Mouse (Mus musculus): ENCODE measurements around the gene Phf24.

The Phf24 gene

DNA sequence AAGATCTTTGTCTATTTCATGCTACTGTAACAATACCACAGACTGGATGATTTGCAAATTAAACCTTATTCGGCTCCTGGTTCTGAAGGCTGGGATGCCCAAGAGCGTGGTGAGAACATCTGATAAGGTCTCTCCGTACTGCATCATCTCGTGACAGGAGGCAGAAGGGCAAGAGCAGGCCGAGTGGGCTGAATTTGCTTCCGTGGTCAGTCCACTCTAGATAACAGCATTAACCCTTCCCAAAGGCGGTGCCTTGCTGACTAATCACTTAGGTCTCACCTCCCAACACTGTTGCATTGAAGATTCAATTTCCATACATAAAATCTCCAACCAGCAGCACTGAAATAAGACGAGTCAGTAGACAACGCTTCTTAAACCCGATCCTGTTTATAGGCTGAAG lies 3.1 kb upstream of the Phf24 start:
- DNase-seq (ENCODE audit: low read depth, low spot score), result no peak

DNA sequence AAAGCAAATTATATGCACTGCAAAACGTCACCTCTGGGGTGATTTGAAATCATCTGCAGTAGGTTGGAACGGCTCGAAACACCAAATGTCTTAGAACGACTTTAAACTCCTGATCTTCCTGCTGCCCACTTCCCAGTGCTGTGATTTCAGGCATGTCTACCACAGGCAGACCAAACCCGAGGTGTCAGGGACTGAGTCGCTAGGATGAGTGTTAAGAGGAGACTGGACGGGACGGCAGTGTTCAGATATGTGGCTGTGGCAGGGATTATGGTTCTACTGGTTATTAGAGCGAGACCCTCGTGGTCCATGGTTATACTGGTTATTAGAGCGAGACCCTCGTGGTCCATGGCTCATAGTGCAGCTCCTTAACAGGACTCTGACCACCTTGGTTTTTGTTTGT lies 1.1 kb upstream of the Phf24 start:
- no peak for DNase-seq (ENCODE audit: low read depth, low spot score)

DNA sequence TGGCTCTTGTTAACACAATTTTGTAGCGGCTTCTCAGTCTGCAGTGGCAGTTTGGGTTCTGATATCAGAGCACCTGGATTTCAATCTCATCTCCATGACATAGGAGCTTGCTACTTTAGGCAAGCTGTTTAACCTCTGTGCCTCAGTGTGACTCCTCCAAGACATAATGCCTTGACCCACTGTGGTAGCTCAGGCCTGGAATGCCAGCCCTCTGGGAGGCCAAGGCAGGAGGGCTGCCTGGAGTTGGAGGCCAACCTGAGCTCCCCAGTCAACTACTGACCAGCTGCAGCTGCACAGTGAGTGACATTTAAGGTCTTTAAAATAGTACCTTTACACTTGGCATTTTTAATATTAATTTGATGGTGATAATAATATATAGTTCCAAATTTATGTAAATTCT lies 494 bp upstream of the Phf24 start:
- no peak for DNase-seq (ENCODE audit: low read depth, low spot score)

DNA sequence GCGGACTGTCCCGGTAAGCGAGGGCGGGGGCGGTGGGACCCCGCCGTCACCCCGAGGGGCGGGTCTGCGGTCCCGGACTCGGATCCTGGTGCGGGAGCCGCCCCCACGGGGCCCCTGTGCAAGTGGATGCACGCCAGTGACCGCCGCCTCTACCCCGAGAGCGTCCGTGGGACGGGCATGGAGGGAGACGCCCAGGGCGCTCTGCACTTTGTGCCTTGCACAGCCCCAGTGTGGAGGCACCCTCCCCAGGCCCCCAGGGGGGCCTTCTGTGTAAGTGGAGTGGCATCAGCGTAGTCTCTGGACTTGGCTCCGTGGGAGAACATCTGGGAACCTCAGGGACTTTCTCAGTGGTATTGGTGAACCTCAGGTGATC lies 928 bp downstream of the Phf24 start:
- DNase-seq (ENCODE audit: low read depth, low spot score), result no peak

DNA sequence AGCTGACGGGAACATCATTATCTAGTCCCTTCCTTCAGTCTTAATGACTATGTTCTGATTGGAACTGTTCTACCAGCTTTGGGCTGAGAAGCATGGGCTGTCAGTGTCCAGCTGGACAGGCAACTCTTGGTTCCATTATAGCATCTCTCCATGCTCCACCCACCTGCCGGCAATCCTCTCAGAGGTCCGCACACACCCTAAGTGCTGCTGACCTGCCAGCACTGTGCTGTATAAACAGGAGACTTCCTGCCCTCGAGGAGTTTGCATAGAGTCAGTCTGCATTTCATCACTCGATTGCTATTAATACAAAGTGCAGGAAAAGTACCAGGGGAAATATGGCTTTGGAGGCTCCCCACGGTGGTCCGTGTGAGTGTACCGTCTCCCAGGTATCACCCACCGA lies 4.3 kb downstream of the Phf24 start:
- DNase-seq (ENCODE audit: low read depth, low spot score), result no peak

DNA sequence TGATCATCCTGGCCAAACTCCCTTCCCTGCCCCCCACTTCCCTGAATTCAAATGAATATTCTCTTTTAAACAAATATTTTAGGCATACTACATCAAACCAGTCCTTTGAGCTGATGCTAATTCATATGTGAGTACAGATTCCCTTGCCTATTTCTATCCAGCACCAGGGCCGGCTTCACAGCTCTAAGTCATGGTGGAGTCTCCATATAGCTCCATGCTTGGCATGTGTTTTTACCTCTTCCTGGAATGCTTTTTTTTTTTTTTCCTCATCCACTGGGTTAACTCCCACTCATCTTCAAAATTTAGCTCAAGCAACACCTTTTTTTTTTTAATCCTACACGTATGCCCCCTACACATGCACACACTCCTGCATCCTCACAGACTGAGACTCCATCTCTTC lies 5.1 kb downstream of the Phf24 start:
- no peak for DNase-seq (ENCODE audit: low read depth, low spot score)

DNA sequence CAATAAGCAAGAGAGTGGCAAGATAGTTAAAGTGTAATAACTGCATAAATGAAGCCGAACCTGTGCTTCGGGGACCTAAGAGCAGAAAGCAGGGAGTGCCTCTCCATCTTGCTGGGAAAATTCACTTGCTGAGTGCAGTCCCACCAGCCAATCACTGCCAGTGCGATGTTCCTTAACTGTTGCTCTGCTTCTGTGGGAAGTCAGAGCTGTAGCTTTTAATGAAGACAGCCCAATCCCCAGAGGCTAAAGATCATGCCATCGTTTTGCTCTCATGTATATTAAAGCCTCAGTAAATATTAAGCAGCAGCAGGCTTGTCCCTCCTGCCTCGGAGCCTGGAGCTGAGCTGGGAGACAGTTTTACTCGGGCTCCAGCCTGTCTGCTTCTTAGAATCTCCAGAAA lies 5.6 kb downstream of the Phf24 start:
- DNase-seq (ENCODE audit: low read depth, low spot score), result no peak

DNA sequence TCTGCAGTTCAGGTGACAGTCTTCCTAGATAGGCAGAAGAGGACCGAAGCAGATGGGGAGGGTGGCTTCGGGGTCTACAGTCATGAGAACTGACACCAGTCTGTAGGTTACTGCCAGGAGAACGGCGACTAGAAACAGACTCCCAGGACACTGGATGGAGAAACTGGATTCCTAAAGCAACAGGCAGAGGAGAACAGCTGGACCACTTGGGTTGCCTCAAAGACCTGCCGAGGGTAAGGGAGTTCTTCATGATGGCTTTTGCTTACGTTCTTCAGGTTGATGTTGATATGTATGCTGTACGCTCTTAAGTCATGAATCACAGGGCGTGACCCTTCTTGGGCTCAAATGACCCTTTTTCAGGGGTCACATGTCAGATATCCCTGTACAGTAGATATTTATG lies 6.0 kb downstream of the Phf24 start:
- no peak for DNase-seq (ENCODE audit: low read depth, low spot score)

DNA sequence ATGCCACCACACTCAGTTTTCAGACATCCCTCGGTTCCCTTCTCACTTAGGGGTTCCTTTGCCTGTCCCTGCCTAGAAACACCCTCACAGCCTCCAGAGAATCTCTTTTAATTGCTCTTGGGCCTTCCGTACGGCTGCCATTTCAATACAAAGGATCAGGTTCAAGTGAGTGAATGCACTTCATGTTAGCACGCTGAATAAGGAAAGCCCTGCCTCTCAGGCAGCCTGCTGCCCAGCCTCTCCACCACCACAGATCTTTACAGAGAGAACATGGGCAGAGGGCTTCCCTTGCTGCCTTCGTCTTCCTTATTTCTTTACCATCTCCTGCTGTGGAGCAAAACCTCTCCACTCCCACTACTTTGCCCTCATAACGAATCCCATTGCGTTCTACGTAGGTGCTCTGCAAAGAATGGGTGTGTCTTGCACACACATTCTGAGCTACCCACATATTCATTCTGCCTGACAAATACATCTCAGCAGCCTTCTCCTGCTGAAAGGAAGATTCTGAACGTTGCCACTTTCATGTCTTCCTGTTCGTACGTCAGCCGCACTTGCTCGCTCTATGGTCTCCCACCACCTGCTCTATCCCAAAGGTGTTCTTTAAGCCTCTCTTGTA lies 7.7 kb downstream of the Phf24 start:
- DNase-seq (ENCODE audit: low read depth, low spot score), result no peak

DNA sequence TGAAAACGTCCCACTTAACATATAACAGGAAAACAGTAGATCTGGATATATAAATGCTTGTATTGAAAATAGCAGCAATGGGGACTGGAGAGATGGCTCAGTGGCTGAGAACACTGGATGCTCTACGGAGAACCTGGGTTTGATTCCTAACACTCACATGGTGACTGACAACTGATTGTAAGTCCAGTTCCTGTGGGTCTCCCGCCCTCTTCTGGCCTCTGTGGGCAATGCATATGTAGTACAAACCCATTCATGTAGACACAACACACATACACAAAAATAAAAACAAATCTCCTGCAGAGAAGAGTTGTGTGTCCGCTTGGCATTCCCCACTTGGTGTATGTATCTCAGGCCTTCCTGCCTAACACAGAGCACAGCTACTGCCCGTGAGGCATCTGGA lies 11.7 kb downstream of the Phf24 start:
- no peak for DNase-seq (ENCODE audit: low read depth, low spot score)

DNA sequence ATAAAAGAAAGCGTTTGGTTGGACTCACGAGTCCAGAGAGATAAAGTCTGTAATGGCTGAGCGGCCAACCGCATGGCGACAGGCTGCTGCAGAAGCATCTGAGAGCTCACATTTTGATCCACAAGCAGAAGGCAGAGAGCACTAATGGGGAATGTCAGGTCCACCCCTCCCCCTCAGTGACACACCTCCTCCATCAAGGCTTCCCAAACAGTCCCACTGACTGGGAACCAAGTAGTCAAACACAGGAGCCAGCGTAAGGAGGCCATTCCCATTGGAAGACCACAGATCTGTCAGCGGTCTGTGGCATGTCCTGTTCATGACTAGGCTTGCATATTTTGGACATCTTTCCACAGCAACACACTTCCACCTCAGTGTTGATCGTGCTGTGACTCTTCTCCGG lies 12.5 kb downstream of the Phf24 start:
- no peak for DNase-seq (ENCODE audit: low read depth, low spot score)

DNA sequence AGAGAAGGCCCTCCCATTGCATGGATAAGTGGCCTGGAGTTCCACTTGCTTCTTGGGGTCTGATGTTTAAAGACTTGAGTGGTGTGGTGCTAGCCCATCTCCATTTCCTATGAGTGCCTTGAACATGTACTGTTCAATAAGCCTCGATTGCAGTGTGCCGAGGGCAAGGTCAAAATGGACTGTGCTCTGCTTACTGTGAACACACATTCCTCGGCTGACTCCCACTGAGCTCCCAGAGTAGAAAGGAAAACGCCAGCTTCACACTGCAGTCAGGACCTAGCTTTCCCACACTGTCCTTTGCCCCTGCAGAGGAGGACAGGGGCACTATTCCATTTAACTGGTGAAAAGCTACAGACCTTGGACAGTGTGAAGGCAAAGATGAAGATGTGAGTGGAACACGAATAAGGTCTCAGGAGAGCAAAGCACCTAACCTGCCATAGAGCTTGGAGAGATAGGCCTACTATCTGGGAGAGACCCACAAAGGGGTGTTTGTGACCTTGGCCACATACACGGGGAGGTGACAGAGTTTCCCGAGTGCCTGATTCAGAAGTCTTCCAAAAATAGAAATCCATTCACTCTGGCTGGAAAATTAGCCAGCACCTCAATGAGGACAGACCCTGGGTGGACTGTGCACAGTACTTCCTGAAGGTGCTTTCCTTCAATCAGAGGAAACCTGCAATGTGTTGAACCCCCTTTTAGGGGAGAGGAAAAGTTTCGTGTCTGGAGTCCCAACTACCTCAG lies 15.9 kb downstream of the Phf24 start:
- DNase-seq (ENCODE audit: low read depth, low spot score), result no peak

DNA sequence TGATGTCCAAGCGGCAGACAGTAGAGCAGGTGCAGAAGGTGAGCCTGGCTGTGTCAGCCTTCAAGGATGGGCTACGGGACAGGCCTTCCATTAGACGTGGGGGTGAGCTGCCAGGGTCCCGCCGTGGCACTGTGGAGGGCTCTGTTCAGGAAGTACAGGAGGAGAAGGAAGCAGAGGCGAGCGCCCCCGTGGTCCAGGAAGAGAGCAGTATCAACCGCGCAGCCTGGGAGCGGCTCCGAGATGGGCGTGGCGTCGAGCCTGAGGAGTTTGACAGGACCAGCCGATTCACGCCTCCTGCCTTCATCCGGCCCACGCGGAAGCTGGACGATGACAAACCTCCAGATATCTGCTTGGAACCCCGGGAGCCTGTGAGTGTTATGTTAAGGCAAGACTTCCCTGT lies 17.2 kb downstream of the Phf24 start:
- DNase-seq (ENCODE audit: low read depth, low spot score), result no peak

DNA sequence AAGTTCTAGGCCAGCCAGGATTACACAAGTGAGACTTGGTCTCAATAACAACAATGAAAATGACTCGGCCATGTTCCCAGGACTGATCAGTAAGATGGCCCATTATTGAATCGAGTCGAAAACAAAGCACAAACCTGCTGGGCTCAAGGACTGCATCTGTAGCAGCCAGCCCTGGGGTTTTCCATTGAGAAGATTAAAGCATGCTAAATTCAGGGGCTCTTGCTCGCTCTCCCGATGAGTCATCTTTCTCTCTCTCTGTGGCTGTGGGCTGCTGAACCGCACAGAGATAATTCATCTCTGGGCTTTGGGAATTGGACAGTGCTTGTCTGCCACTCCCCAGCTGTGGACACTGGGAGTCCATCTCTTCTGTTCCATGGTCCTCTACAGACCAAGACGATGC lies 24.9 kb downstream of the Phf24 start:
- no peak for DNase-seq (ENCODE audit: low read depth, low spot score)

DNA sequence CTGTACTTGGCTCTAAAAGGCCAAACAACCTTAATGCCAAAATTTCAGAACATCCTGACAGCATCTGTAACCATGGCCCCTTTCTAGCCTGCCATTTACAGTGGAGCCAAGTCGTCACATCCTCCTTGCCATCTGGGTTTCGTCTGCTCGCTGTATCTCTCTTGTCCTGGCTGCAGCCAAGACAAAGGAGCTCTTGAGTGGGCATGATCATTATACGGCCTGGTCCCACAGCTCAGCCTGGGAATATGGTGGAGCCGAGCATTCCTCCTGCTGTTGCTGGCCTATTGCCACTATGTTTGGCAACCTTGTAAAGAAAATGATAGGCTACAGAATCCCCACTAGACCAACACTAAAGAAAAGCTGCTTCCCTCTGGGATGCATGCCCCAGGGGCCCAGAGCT lies 26.9 kb downstream of the Phf24 start:
- DNase-seq (ENCODE audit: low read depth, low spot score), result no peak

DNA sequence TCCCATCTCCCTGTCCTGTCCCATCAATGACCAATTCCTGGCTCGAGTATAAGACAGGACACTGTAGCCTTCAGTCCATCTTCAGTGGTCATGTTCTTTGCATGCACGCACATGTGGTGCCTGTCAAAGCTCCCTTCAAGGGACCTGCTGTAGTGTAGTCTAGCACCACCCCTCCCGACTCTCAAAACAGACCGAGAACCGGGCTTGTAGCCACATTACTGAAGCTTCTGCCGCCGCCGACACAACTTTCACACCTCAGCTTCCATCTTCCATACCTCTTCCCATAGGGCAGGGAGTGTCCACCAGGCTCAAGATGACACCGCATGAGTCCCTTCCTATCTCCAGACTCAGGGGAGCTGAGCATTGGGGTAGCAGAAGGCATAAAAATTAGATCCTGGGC lies 27.7 kb downstream of the Phf24 start:
- DNase-seq (ENCODE audit: low read depth, low spot score), result no peak

DNA sequence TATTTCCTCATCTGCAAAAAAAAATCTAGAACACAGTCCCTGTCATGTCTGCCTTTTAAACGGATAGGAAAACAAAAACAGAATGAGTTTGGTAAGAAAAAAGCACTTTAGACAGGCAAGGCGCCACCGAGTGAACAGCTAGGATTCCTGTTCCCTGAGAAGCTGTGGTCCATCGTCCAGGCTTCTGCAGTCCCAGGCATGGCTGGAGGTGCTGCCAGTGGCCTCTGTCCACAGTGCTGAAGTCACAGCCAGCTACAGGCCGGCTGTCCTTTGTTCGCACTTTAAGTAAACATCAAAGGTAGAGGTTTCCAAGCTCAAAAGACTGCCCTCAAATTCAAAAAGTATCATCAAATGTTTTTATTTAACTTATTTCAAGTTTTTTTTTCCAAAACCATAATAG lies 28.6 kb downstream of the Phf24 start:
- DNase-seq (ENCODE audit: low read depth, low spot score), result no peak

DNA sequence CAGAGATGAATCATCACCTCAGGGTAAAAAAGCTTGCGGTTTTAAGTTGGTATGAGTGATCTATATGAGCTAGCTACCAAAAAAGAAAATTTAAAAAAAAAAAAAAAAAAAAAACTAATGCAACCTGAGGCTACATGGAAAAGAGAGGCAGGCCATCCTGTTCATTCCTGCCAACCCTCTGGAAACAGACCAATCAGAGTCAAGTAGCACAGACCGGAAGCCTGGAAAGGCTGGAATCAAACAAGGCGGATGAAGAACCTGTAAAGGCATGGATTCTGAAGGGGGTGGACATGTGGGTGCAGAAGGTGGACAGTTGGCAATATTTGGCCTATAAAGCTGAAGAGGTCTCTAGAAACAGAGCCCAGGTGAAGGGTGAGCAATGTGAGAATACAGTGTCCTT lies 29.0 kb downstream of the Phf24 start:
- DNase-seq (ENCODE audit: low read depth, low spot score), result no peak

DNA sequence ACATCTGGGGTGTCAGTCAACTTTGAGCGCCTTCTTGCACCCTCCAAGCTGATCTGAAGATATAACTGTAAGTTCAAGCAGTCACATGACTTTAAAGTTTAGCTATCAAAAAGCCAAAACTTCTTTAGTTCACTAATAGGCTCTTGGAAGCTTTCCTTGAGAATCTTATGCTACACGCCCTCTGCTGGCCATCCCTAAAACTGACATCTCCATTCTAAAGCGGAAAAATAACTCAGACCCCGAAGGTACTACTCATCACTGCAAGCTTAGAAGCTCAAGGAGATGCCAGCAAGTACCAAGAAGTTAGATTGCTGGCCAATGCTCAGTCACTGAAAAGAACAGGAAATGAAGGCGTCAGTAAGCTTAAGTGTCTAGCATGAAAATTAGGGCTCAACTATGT lies 29.5 kb downstream of the Phf24 start:
- no peak for DNase-seq (ENCODE audit: low read depth, low spot score)

DNA sequence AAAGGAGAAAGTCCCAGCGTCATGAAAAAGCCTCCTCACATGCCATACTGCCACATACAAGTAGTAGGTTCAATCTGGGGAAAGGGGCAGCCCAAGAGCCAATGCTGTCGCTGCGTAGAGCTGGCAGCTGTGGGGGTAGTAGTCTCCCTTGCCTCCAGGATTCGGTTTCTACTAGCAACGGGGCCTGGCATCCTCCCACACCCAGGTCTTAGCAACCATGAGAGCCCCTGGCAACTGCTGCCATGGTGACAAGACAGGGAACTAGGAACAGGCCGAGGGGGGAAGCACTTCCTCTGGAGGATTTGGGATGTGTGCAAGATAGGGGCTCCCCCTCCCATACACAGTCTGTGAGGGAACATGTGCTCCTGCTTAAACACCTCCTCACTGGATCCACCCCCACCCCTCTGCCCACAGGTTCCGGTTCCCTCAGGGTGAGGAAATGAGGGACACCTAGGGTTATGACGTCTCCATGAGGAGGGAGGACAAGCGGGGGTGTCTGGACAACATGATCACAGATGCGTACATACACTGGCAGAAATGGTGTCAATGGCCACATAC lies 30.4 kb downstream of the Phf24 start:
- no peak for DNase-seq (ENCODE audit: low read depth, low spot score)

DNA sequence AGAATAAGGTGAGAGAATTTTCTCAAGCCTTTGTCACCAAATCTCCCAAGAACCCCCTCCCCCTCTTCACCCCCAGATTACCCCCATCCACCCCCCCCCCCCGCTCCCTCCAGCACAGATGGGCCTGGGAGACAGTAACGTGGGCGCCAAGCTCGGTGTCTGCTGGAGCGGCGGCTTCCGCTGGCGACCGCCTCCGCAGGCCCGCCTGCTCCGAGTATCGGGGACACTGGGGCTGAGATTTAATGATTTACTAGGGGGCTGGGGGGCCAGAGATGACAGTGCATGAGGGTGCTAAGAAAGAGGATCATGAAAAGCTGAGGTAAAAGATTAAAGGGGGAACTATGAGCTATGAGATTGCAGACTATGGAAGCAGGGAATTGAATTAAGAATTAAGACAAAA lies 32.1 kb downstream of the Phf24 start:
- DNase-seq (ENCODE audit: low read depth, low spot score), result no peak

DNA sequence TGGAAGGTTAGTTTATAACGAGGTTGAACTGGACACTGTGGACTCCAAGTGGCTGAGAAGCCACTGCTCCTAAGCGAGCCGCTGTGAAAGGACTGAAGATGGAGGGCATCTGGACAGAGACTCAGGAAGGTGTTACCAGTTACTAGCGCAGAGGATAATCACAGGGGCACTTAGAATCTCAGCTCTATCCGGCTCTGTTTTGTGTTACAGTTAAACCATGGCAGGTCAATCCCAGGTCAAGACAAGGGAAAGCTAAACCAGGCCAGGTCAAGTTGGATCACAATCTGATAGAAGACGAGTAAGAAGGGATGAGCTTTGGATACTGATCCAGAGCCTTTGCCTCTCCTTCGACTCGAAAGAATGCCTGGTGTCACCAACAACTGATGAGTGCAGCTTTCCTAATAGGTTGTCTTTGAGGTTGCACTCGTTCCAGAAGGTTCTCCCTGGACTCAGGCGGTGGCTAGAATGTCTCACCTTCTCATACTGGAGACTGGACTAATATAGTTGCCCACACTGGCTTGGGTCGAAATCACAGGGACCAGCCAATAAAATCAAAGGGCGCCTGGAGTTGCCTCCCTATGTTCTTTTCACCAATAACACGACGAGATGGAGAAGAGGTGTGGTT lies 32.7 kb downstream of the Phf24 start:
- no peak for DNase-seq (ENCODE audit: low read depth, low spot score)

DNA sequence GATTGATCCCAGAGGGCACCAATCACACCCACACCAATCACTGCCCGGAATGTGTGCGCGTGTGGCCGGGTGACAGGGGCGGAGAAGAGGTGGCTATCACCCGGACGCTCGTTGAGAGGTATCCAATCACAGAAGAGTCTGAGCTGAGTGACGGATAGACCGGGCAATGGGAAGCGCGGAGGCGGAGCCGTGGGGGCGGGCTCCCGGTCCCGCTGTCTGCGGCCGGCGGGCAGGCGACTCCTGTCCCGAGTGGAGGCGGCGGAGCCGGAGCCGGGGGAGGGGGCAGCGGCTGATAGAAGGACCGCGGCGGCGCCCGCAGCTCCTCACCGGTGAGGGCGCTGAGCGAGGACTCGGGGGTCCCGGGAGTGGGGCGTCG lies 33.2 kb downstream of the Phf24 start, which contains the start of gene Dnajb5:
Gene Dnajb5, plus strand, starts transcription at position 139 of the 376 bp plus-strand sequence.
- peak; percentile 92 for DNase-seq (ENCODE audit: low read depth, low spot score)

Data from retina, adult 2 months (tissue).